Mouse (Mus musculus): ENCODE results near the gene Pdia2. TPM values are rescaled to one million over a fixed set of nuclear protein-coding genes. Genes with fewer than 3 reads are reported as not detected.
"Not testable (repeated sequence)": the region's sequence is repeated elsewhere in the genome, so short reads cannot be mapped to it uniquely, and the experiment has no call there.

Pdia2 gene
- total RNA-seq, 2 experiments from 2014 or later = 2.4 to 3.6 TPM

DNA sequence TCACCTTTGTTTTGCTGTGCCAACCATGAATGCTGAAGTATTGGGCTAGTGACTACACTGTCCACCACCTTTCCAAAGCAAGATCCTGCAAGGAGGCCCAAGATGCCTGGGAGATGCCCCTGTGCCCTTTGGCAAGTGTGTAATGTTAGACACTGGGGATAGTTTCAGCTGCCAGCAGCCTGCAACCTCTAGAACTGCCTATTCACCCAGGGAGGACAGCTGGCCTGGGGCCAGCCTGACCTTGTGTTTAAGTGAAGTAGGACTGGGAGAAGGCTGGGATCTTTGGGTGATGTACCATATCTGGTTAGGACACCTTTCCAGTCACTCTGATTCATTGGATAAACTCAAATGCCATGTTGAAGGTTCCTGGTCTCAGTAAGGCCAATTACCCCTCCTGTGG, 3.1 kb upstream of the Pdia2 start:
- ATAC-seq (replicated peaks; ENCODE audit: poor library complexity) = no peak

GRCm38 (mm10) chr17:26200831-26201705, 2.2 kb upstream of the Pdia2 start:
- peak; percentile 31; the same call in 1 of the 2 replicates for ATAC-seq (replicated peaks; ENCODE audit: poor library complexity)

DNA sequence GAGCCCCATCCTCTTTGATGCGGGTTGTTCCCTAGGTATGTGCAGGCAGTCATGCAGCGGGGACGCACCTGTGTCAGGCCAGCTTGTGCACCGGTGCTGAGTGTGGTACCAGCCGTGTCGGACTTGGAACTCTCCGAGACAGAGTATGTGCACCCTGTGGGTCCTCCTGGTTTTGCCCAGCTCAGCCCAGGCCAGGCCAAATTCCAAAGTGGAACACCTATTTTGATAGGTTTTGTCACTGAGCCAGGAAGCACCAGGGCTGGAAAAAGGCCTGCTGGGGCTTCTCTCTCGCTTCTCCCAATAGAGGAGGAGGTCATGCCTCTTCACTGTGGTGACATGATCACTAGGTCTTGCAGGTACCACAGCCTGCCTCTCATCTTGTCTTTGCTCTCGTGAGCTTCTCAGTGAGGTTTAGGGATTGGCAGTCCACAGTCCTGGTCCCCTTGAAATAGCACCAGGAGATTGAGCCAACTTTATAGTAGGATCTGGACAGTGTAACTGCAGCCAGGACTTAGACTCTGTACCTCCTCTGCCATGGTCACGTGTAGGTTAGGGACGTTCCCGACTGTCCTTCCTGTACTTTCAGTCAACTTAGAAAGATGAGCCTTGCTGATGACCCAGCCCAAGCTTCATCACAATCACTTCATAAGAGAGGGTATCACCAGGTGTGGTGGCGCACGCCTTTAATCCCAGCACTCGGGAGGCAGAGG, 6.3 kb downstream of the Pdia2 start:
- no peak for ATAC-seq (replicated peaks; ENCODE audit: poor library complexity)

DNA sequence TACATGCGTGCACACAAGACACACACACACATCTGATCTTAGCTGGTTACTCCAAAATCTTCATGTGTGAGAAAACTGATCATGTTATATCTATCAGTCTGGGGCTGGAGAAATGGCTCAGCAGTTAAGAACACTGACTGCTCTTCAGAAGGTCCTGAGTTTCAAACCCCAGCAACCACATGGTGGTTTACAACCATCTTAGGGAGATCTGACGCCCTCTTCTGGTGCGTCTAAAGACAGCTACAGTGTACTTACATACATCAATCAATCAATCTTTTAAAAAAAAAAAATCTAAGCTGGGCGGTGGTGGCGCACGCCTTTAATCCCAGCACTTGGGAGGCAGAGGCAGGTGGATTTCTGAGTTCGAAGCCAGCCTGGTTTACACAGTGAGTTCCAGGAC, 7.4 kb downstream of the Pdia2 start:
- ATAC-seq (replicated peaks; ENCODE audit: poor library complexity) = not testable (repeated sequence)

DNA sequence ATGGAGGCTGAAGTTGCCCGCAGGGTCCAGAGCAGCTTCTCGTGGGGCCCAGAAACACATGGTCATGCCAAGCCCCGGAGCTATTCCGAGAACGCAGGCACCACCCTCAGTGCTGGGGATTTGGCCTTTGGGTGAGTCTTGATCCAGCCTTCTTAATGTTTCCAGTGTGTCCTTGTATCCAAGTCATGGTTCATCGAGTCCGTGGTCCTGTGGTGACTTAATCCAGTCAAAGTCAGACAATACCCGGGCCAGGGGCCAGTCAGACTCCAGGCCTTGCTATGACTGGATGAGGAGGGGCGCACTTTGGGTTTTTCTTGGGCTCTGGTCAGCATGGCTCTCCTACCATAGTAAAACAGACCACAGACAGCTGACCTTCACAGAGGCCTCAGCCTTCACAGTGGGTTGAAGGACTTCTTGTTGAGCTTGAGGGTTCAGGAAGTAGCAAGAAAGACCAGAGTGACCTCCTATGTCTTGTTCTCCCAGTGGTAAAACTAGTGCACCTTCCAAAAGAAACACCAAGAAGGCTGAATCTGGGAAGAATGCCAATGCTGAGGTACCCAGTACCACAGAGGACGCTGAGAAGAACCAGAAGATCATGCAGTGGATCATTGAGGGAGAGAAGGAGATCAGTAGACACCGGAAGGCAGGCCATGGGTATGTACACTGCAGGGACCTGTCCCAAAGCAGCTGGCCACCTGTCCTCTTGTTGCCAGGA, 10.6 kb downstream of the Pdia2 start:
- ATAC-seq (replicated peaks; ENCODE audit: poor library complexity) = no peak

- ATAC-seq (replicated peaks; ENCODE audit: poor library complexity) = no peak
These were observed 11.3 kb downstream of the Pdia2 start for GRCm38 (mm10) chr17:26187592-26187991.

GRCm38 (mm10) chr17:26181179-26181578, 17.7 kb downstream of the Pdia2 start:
- ATAC-seq (replicated peaks; ENCODE audit: poor library complexity) = no peak

- no peak for ATAC-seq (replicated peaks; ENCODE audit: poor library complexity)
These were observed 20.3 kb downstream of the Pdia2 start for GRCm38 (mm10) chr17:26178611-26179010.

- not testable (repeated sequence) for ATAC-seq (replicated peaks; ENCODE audit: poor library complexity)
These were observed 23.6 kb downstream of the Pdia2 start for GRCm38 (mm10) chr17:26175248-26175647.

DNA sequence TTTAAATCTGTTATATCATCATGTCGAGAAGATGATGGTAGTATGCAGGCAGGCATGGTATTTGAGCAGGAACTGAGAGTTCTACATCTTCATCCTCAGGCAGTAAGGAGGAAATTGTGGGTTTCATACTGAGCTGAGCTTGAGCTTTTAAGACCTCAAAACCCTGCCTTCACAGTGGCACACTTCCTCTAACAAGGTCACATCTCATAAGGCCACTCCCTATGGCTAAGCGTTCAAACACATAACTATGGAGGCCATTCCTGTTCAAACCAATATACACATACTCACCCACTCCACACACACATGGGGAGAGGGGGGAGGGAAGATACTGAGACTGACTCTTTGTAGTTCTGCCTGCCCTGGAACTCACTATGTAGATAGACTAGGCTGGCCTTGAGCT, 30.8 kb downstream of the Pdia2 start:
- ATAC-seq (replicated peaks; ENCODE audit: poor library complexity) = peak; percentile 94

- no peak for ATAC-seq (replicated peaks; ENCODE audit: poor library complexity)
These were observed 36.2 kb downstream of the Pdia2 start for GRCm38 (mm10) chr17:26162736-26163135.

DNA sequence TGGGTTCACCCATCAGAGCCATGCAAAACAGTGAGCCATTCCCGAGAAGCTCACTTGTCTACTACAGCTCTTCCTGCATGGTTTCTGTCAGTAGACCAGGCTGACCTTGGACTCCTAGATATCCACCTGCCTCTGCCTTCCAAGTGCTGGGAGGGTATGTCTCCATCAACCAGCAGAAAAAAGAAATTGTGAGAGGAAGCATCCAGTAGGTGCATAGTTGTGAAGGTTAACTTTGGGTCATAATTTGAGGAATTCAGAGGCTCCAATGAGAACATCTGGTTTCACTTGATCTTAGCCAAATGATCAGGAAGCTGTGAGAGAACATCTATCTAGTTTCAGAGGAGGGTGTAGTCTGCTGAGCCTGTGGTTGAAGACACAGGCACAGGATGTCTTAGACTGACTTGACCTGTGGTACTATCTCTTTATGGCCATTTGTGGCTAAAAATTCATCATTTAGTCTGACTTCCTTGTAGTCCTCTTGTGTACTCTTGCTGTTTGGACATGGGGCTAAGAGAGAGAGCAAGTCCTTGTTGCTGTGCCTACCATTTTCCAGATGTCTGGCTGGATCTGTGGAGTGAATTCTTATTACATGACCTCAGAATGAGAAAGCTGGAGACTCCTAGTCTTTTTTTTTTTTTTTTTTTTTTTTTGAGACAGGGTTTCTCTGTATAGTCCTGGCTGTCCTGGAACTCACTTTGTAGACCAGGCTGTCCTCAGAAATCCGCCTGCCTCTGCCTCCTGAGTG, 46.8 kb downstream of the Pdia2 start:
- ATAC-seq (replicated peaks; ENCODE audit: poor library complexity) = no peak

GRCm38 (mm10) chr17:26149056-26149455, 49.8 kb downstream of the Pdia2 start:
- no peak for ATAC-seq (replicated peaks; ENCODE audit: poor library complexity)

Other genes with a start within 250 kb of the Pdia2 start
- not detected in 2 replicates for gene A930017K11Rik, start 246.5 kb downstream of the Pdia2 start, total RNA-seq (2015)
- not detected in 2 replicates for gene A930017K11Rik, start 246.5 kb downstream of the Pdia2 start, total RNA-seq (2017)
- 8.6 and 11.2 TPM in 2 replicates for gene Capn15, start 213.3 kb downstream of the Pdia2 start, total RNA-seq (2015)
- gene Capn15, start 213.3 kb downstream of the Pdia2 start, total RNA-seq (2017) = 2.4 and 3.3 TPM in 2 replicates
- 0.69 and 1.6 TPM in 2 replicates for gene Rab11fip3, start 129.5 kb downstream of the Pdia2 start, total RNA-seq (2015)
- 0.83 and 1.9 TPM in 2 replicates for gene Rab11fip3, start 129.5 kb downstream of the Pdia2 start, total RNA-seq (2017)
- gene Decr2, start 108.8 kb downstream of the Pdia2 start, total RNA-seq (2015) = 2.9 and 5.3 TPM in 2 replicates
- gene Decr2, start 108.8 kb downstream of the Pdia2 start, total RNA-seq (2017) = 10.1 and 11.7 TPM in 2 replicates
- gene Nme4, start 103.5 kb downstream of the Pdia2 start, total RNA-seq (2015) = 46.5 and 47.1 TPM in 2 replicates
- gene Nme4, start 103.5 kb downstream of the Pdia2 start, total RNA-seq (2017) = 42.7 and 45.4 TPM in 2 replicates
- 7.2 and 7.4 TPM in 2 replicates for gene Tmem8, start 85.8 kb downstream of the Pdia2 start, total RNA-seq (2015)
- 4.9 and 8.6 TPM in 2 replicates for gene Tmem8, start 85.8 kb downstream of the Pdia2 start, total RNA-seq (2017)
- gene Mrpl28, start 75.6 kb downstream of the Pdia2 start, total RNA-seq (2015) = 73.3 and 84.4 TPM in 2 replicates
- 40.7 and 46.4 TPM in 2 replicates for gene Mrpl28, start 75.6 kb downstream of the Pdia2 start, total RNA-seq (2017)
- gene Axin1, start 60.4 kb downstream of the Pdia2 start, total RNA-seq (2015) = 26.2 and 34.6 TPM in 2 replicates
- 160 and 191 TPM in 2 replicates for gene Axin1, start 60.4 kb downstream of the Pdia2 start, total RNA-seq (2017)
- 0.42 TPM in 1 of 2 replicates, not detected in the other for gene Rgs11, start 3.9 kb upstream of the Pdia2 start, total RNA-seq (2015)
- gene Rgs11, start 3.9 kb upstream of the Pdia2 start, total RNA-seq (2017) = 0.33 TPM in 1 of 2 replicates, not detected in the other
- gene Arhgdig, start 8.7 kb upstream of the Pdia2 start, total RNA-seq (2015) = 0.44 and 0.74 TPM in 2 replicates
- gene Arhgdig, start 8.7 kb upstream of the Pdia2 start, total RNA-seq (2017) = 0.96 TPM in 1 of 2 replicates, not detected in the other
- 5.1 and 5.5 TPM in 2 replicates for gene Fam234a, start 45.2 kb upstream of the Pdia2 start, total RNA-seq (2015)
- gene Fam234a, start 45.2 kb upstream of the Pdia2 start, total RNA-seq (2017) = 4.6 and 6.4 TPM in 2 replicates
- gene Luc7l, start 53.8 kb upstream of the Pdia2 start, total RNA-seq (2015) = 68.1 and 69.9 TPM in 2 replicates
- 100 and 126 TPM in 2 replicates for gene Luc7l, start 53.8 kb upstream of the Pdia2 start, total RNA-seq (2017)
- 1.6 and 2.2 TPM in 2 replicates for gene Neurl1b, start 215.7 kb upstream of the Pdia2 start, total RNA-seq (2015)
- 1.9 and 2.2 TPM in 2 replicates for gene Neurl1b, start 215.7 kb upstream of the Pdia2 start, total RNA-seq (2017)

All from megakaryocyte progenitor cell, adult 5-6 weeks (primary cell).